Comparison of ENCODE assay signal across 15 mouse cellular contexts in the genomic region with DNA sequence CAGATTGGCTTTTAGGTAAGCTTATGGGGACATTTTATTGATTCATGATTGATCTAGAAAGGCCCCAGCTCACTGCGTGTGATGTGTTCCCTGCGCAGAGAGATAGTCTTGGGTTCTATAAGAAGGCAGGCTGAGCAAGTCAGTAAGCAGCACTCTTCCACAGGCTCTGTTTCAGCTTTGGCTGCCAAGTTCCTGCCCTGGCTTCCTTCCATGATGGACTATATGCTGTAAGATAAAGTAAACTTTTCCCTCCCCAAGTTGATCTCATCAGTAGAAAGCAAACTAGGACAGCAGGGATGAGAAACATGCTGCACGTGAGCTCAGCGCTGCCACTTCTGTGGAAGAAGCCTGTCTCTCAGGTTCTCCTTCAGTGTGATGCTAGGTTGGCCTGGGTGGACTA.
"Had no signal": no experiment of that assay in that cellular context is flagged by ENCODE, and none has a peak within 500 bp of the region (broad histone marks: within the 10 kb centered on the region; RNA-seq: fewer than 3 reads in every experiment).

No protein-coding gene starts in this region.

- H3K9me3 ChIP-seq: kidney, embryonic 15.5 days; midbrain, embryonic 12.5 days; midbrain, embryonic 15.5 days; neural tube, embryonic 12.5 days; neural tube, embryonic 15.5 days had no signal

- H3K4me1 ChIP-seq: kidney, embryonic 15.5 days; midbrain, embryonic 12.5 days; midbrain, embryonic 15.5 days; neural tube, embryonic 12.5 days; neural tube, embryonic 15.5 days had no signal

- ATAC-seq: inflammation-experienced regulatory T-cells, adult 6 months had no signal

- H3K4me2 ChIP-seq: kidney, embryonic 15.5 days; midbrain, embryonic 12.5 days; midbrain, embryonic 15.5 days; neural tube, embryonic 12.5 days; neural tube, embryonic 15.5 days had no signal

- H3K36me3 ChIP-seq: kidney, embryonic 15.5 days; midbrain, embryonic 12.5 days; midbrain, embryonic 15.5 days; neural tube, embryonic 12.5 days; neural tube, embryonic 15.5 days had no signal

- H3K27ac ChIP-seq: kidney, embryonic 15.5 days; left cerebral cortex, adult 2 months; liver, embryonic 14.5 days; midbrain, embryonic 12.5 days; midbrain, embryonic 15.5 days; neural tube, embryonic 12.5 days; neural tube, embryonic 15.5 days; stomach, postnatal 0 days had no signal

- H3K9ac ChIP-seq: kidney, embryonic 15.5 days; liver, embryonic 14.5 days; midbrain, embryonic 12.5 days; midbrain, embryonic 15.5 days; neural tube, embryonic 12.5 days; neural tube, embryonic 15.5 days had no signal

- DNase-seq: kidney, adult 11 months; layer of hippocampus, postnatal 36 days; right cerebral cortex, adult 18-20 months; thymus, adult 2 months; thymus, postnatal 14 days; thymus, postnatal 4 days had no signal

- H3K4me3 ChIP-seq: kidney, embryonic 15.5 days; left cerebral cortex, adult 2 months; midbrain, embryonic 12.5 days; midbrain, embryonic 15.5 days; neural tube, embryonic 12.5 days; neural tube, embryonic 15.5 days had no signal
